8 mouse cellular contexts compared by ENCODE assay signal in genomic region chr6:113469432-113469831, GRCm38 (mm10). TPM values are rescaled to one million over a fixed set of nuclear protein-coding genes. Genes with fewer than 3 reads are reported as not detected.
DNase-seq lines count a peak whose midpoint lies in the region; ATAC-seq and TF ChIP-seq lines count a peak whose summit lies in the region.

No protein-coding gene starts in this region.

- no peak for TF ChIP-seq POLR2A in limb, embryonic 14.5 days (IDR thresholded peaks at IDR 0.05; ENCODE audit: borderline replicate concordance, extremely low read depth, insufficient read depth, insufficient read length)

- no peaks in the 10 kb centered on the region for H3K27me3 ChIP-seq in intestine, postnatal 0 days (replicated peaks; ENCODE audit: control insufficient read depth, insufficient read depth, low read length)
- H3K27me3 ChIP-seq in limb, embryonic 14.5 days (ENCODE audit: control insufficient read depth, insufficient read depth, low read length), result peaks cover 11% of the 10 kb centered on the region
- peaks cover 20% of the 10 kb centered on the region for H3K27me3 ChIP-seq in midbrain, embryonic 14.5 days (ENCODE audit: control insufficient read depth, insufficient read depth, low read length)

- no peaks in the 10 kb centered on the region for H3K36me3 ChIP-seq in intestine, postnatal 0 days (ENCODE audit: control insufficient read depth, insufficient read depth)
- H3K36me3 ChIP-seq in limb, embryonic 14.5 days (ENCODE audit: control insufficient read depth, insufficient read depth, low read length), result no peaks in the 10 kb centered on the region
- H3K36me3 ChIP-seq in midbrain, embryonic 14.5 days (ENCODE audit: control insufficient read depth, insufficient read depth, low read length), result no peaks in the 10 kb centered on the region

- no peaks in the 10 kb centered on the region for H3K9me3 ChIP-seq in intestine, postnatal 0 days (ENCODE audit: control insufficient read depth)
- H3K9me3 ChIP-seq in limb, embryonic 14.5 days (ENCODE audit: control insufficient read depth, low read length), result no peaks in the 10 kb centered on the region
- H3K9me3 ChIP-seq in midbrain, embryonic 14.5 days (ENCODE audit: control insufficient read depth, low read length), result no peaks in the 10 kb centered on the region

- H3K27ac ChIP-seq in intestine, postnatal 0 days (ENCODE audit: low read depth, low read length), result no peak overlapping the region
- no peak overlapping the region for H3K27ac ChIP-seq in limb, embryonic 14.5 days (replicated peaks; ENCODE audit: low read depth, low read length)
- H3K27ac ChIP-seq in midbrain, embryonic 14.5 days (replicated peaks; ENCODE audit: low read depth, low read length), result no peak overlapping the region

- peak overlapping the region; percentile 37 for H3K9ac ChIP-seq in intestine, postnatal 0 days (ENCODE audit: low read depth, low read length)
- H3K9ac ChIP-seq in limb, embryonic 14.5 days (ENCODE audit: low read depth, low read length, severe bottlenecking), result peak overlapping the region; percentile 52
- H3K9ac ChIP-seq in midbrain, embryonic 14.5 days (replicated peaks; ENCODE audit: low read length), result peak overlapping the region; percentile 23; the same call in 1 of the 2 replicates

- peak overlapping the region; percentile 84 for H3K4me2 ChIP-seq in intestine, postnatal 0 days (replicated peaks; ENCODE audit: low read depth)
- H3K4me2 ChIP-seq in limb, embryonic 14.5 days (replicated peaks; ENCODE audit: low read depth, low read length, severe bottlenecking), result peak overlapping the region; percentile 72
- H3K4me2 ChIP-seq in midbrain, embryonic 14.5 days (ENCODE audit: low read length), result peak overlapping the region; percentile 59

- TF ChIP-seq CTCF in intestine, postnatal 0 days (IDR thresholded peaks at IDR 0.05; ENCODE audit: low read depth), result peak; percentile 89

- H3K4me3 ChIP-seq in intestine, postnatal 0 days (ENCODE audit: low read depth, low read length), result peak overlapping the region; percentile 39
- H3K4me3 ChIP-seq in limb, embryonic 14.5 days (replicated peaks; ENCODE audit: low read length), result peak overlapping the region; percentile 40
- H3K4me3 ChIP-seq in midbrain, embryonic 14.5 days (replicated peaks; ENCODE audit: low read depth, low read length), result peak overlapping the region; percentile 32

- DNase-seq in layer of hippocampus, adult 11-12 months (ENCODE audit: low spot score), result peak; percentile 73
- DNase-seq in layer of hippocampus, adult 9-10 months (ENCODE audit: low spot score), result no peak
- DNase-seq in embryo, embryonic 9.5 days (ENCODE audit: extremely low spot score), result peak; percentile 77
- DNase-seq in heart, adult 18-20 months, result peak; percentile 75 to 89
- DNase-seq in limb, embryonic 14.5 days (ENCODE audit: low spot score), result peak; percentile 74
- DNase-seq in midbrain, embryonic 14.5 days, result peak; percentile 83
- peak; percentile 40 to 69 for DNase-seq in spleen, adult 18-20 months

- WGBS in intestine, postnatal 0 days, result 2% methylated on average over 29 of the region's 31 CpGs
- WGBS in limb, embryonic 14.5 days, result 3% methylated on average over 28 of the region's 31 CpGs
- WGBS in midbrain, embryonic 14.5 days, result under 1% methylated on average over 31 of the region's 31 CpGs

- peaks cover 3% of the 10 kb centered on the region; the same call in 1 of the 2 replicates for H3K4me1 ChIP-seq in intestine, postnatal 0 days (replicated peaks; ENCODE audit: control insufficient read depth, insufficient read depth, low read length)
- peaks cover 3% of the 10 kb centered on the region; the same call in 1 of the 2 replicates for H3K4me1 ChIP-seq in limb, embryonic 14.5 days (ENCODE audit: control insufficient read depth, insufficient read depth, low read length)
- H3K4me1 ChIP-seq in midbrain, embryonic 14.5 days (ENCODE audit: control insufficient read depth, insufficient read depth, low read length), result peaks cover 7% of the 10 kb centered on the region

- peak; percentile 62 for ATAC-seq in intestine, postnatal 0 days
- peak; percentile 76 for ATAC-seq in limb, embryonic 14.5 days (ENCODE audit: low FRiP score, low read depth)
- peak; percentile 59 for ATAC-seq in midbrain, embryonic 14.5 days (ENCODE audit: low FRiP score, low TSS enrichment)

RNA-seq across cellular contexts. Expression of gene Il17rc, which starts 1.8 kb away (rescaled TPM):
- total RNA-seq in heart, adult 18-20 months (2021), result 1 to 10 TPM; 6.3 to 7.2 TPM
- 16.5 and 17.4 TPM in 2 replicates for polyA plus RNA-seq in intestine, postnatal 0 days (2015; fragmentation: Nextera tagmentation; extraction: Ambion mirVana)
- polyA plus RNA-seq in limb, embryonic 14.5 days (2012; rRNA removed), result 21.5 and 25.2 TPM in 2 replicates
- polyA plus RNA-seq in limb, embryonic 14.5 days (2014; fragmentation: Nextera tagmentation; extraction: Ambion mirVana), result 18.5 and 28.2 TPM in 2 replicates
- 0.77 and 0.93 TPM in 2 replicates for polyA plus RNA-seq in midbrain, embryonic 14.5 days (2014; fragmentation: Nextera tagmentation; extraction: Ambion mirVana)

RNA-seq across cellular contexts. Expression of gene Il17re, which starts 11.1 kb away (rescaled TPM):
- 1 to 10 TPM in 1 of 2 experiments, under 1 TPM in 1; 0.69 to 1.2 TPM for total RNA-seq in heart, adult 18-20 months (2021)
- 2.2 and 2.3 TPM in 2 replicates for polyA plus RNA-seq in intestine, postnatal 0 days (2015; fragmentation: Nextera tagmentation; extraction: Ambion mirVana)
- 6.7 and 9.6 TPM in 2 replicates for polyA plus RNA-seq in limb, embryonic 14.5 days (2012; rRNA removed)
- polyA plus RNA-seq in limb, embryonic 14.5 days (2014; fragmentation: Nextera tagmentation; extraction: Ambion mirVana), result 7.9 and 9.2 TPM in 2 replicates
- 0.09 TPM in 1 of 2 replicates, not detected in the other for polyA plus RNA-seq in midbrain, embryonic 14.5 days (2014; fragmentation: Nextera tagmentation; extraction: Ambion mirVana)

RNA-seq across cellular contexts. Expression of gene Creld1, which starts 13.7 kb away (rescaled TPM):
- 10 to 100 TPM; 47.6 to 55.7 TPM for total RNA-seq in heart, adult 18-20 months (2021)
- 8.5 and 9.7 TPM in 2 replicates for polyA plus RNA-seq in intestine, postnatal 0 days (2015; fragmentation: Nextera tagmentation; extraction: Ambion mirVana)
- 14.0 and 15.9 TPM in 2 replicates for polyA plus RNA-seq in limb, embryonic 14.5 days (2012; rRNA removed)
- 15.9 and 16.1 TPM in 2 replicates for polyA plus RNA-seq in limb, embryonic 14.5 days (2014; fragmentation: Nextera tagmentation; extraction: Ambion mirVana)
- polyA plus RNA-seq in midbrain, embryonic 14.5 days (2014; fragmentation: Nextera tagmentation; extraction: Ambion mirVana), result 49.7 and 51.1 TPM in 2 replicates

RNA-seq across cellular contexts. Expression of gene Jagn1, which starts 27.1 kb away (rescaled TPM):
- total RNA-seq in heart, adult 18-20 months (2021), result 10 to 100 TPM; 20.8 to 22.8 TPM
- polyA plus RNA-seq in intestine, postnatal 0 days (2015; fragmentation: Nextera tagmentation; extraction: Ambion mirVana), result 44.9 and 48.8 TPM in 2 replicates
- 61.0 and 74.5 TPM in 2 replicates for polyA plus RNA-seq in limb, embryonic 14.5 days (2012; rRNA removed)
- 80.5 and 82.8 TPM in 2 replicates for polyA plus RNA-seq in limb, embryonic 14.5 days (2014; fragmentation: Nextera tagmentation; extraction: Ambion mirVana)
- polyA plus RNA-seq in midbrain, embryonic 14.5 days (2014; fragmentation: Nextera tagmentation; extraction: Ambion mirVana), result 86.1 and 96.9 TPM in 2 replicates

RNA-seq across cellular contexts. Expression of gene Prrt3, which starts 32.3 kb away (rescaled TPM):
- total RNA-seq in heart, adult 18-20 months (2021), result not detected
- 0.47 and 0.52 TPM in 2 replicates for polyA plus RNA-seq in intestine, postnatal 0 days (2015; fragmentation: Nextera tagmentation; extraction: Ambion mirVana)
- 0.54 and 0.73 TPM in 2 replicates for polyA plus RNA-seq in limb, embryonic 14.5 days (2012; rRNA removed)
- 0.36 and 0.70 TPM in 2 replicates for polyA plus RNA-seq in limb, embryonic 14.5 days (2014; fragmentation: Nextera tagmentation; extraction: Ambion mirVana)
- 8.2 and 10.6 TPM in 2 replicates for polyA plus RNA-seq in midbrain, embryonic 14.5 days (2014; fragmentation: Nextera tagmentation; extraction: Ambion mirVana)
